Mouse (Mus musculus): Measurements from ENCODE around the gene Tmcc1.
A peak's percentile ranks its signal among the peaks of the same experiment; 100 is the strongest.

The Tmcc1 gene

GRCm38 (mm10) chr6:116015902-116016301 lies 177.4 kb downstream of the Tmcc1 start:
- no peak for DNase-seq (ENCODE audit: low read depth, low spot score)

DNA sequence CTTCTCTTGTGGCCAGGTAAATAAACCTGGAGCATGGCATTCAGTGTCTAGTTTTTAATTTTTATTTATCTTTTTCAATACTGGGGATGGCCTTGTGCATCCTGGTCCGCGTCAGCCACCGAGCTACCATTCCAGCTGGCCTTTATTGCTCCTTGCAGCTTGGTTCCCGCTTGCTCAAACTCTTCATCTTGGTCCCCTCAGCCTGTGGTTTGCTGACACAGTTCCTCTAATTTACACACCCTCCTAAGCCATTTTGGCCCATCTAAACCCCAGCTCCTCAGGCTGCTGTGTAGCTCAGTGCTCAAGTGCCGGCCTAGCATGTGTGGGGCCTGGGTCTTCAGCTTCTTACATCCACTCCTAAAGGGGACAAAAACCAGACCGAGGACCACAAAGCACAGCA lies 179.2 kb downstream of the Tmcc1 start:
- no peak for DNase-seq (ENCODE audit: low read depth, low spot score)

DNA sequence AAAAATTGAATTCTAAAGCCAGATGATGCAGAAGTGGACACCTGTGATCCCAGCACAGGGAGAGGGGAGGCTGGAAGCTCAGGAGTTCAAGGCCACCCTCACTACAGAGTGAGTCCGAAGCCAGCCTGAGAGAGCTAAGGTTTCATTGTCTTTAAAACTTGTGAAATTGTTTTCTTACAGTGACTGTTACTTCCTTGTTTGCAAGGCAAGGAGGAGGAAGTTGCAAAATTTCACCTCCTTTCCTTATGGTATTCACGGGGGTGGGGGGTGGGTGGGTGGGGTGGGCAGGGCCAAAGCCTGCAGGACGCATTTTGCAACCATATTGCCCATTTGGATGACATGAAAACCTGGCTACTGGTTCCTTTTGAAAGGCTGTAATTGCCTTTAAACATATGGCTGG lies 179.6 kb downstream of the Tmcc1 start:
- DNase-seq (ENCODE audit: low read depth, low spot score), result no peak

GRCm38 (mm10) chr6:116010541-116010940 lies 182.7 kb downstream of the Tmcc1 start:
- DNase-seq (ENCODE audit: low read depth, low spot score), result peak; percentile 70

DNA sequence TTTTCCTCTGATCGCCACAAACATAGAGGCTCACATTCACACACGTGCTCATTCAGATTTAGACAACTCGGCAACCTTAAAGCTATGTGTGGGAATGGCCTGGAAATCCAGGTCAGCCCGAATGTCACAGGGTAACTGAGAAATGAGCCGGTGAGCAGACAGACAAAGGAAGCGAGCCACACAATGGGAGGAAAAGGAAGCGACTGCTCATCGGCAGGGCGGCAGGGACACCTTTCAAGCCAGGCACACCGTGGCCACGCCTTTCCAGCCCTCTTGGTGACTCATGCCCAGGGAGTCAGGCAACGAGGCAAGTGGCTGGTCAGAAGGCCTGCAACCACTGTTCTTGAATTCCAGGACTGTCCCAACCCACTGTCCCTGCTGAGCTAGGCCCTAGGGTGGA lies 183.9 kb downstream of the Tmcc1 start:
- DNase-seq (ENCODE audit: low read depth, low spot score), result no peak

- peak; percentile 67 for DNase-seq (ENCODE audit: low read depth, low spot score)
These were observed 185.6 kb downstream of the Tmcc1 start for GRCm38 (mm10) chr6:116007561-116008173.

GRCm38 (mm10) chr6:116006731-116007130 lies 186.6 kb downstream of the Tmcc1 start:
- DNase-seq (ENCODE audit: low read depth, low spot score), result no peak

GRCm38 (mm10) chr6:116005959-116006288 lies 187.4 kb downstream of the Tmcc1 start:
- no peak for DNase-seq (ENCODE audit: low read depth, low spot score)

DNA sequence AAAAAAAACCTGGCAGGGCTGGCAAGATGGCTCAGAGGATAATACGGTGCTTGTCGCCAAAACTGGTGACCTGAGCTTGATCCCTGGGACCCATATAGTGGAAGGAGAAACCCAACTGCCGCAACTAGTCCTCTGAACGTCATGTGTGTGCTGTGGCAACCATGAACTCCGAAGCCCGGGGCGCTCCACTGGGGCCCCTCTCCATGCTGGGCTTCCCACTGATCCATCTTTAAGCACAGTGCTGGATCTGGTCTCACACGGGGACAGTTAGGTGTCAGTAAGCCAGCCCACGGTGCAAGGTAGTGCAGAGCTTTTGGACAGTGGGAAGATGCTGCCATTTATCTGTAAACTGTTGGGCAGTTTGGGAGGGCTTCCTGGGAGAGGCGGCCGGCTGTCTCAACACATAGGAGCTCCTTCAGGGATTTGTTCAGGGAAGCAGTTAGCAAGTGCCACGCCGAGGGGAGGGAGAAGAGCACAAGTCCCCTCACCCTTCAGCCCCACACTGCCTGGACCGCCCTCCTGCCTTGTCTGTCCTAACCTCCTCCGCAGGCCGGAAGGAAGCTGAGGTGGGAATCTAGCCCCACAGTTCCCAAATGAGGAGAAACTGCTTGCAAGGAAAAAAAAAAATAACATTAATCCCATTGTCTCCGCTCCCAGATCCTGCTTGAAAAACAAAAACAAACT lies 187.9 kb downstream of the Tmcc1 start:
- no peak for DNase-seq (ENCODE audit: low read depth, low spot score)

- no peak for DNase-seq (ENCODE audit: low read depth, low spot score)
These were observed 188.6 kb downstream of the Tmcc1 start for GRCm38 (mm10) chr6:116004716-116005115.

DNA sequence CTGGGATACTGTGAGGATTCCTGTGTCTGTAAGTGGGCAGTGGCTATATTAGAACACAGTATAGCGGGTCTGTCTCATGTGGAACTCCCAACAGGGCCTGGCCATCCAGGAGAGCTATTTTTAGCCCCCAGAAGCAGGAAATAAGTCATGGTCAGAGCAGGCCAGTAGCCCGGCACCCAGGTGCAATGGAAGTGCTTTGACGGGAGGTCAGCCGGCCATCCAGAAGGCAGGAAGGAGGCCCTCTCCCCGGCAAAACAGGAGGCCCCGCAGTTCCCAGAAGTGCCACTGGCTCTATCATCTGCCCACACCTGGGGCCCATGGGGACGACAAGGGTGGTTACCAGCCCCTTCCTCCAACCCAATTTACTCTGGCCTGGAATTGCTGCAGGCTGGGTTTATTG lies 189.2 kb downstream of the Tmcc1 start:
- no peak for DNase-seq (ENCODE audit: low read depth, low spot score)

- DNase-seq (ENCODE audit: low read depth, low spot score), result no peak
These were observed 189.8 kb downstream of the Tmcc1 start for GRCm38 (mm10) chr6:116003516-116003915.

- DNase-seq (ENCODE audit: low read depth, low spot score), result no peak
These were observed 190.8 kb downstream of the Tmcc1 start for GRCm38 (mm10) chr6:116002311-116003104.

- no peak for DNase-seq (ENCODE audit: low read depth, low spot score)
These were observed 192.4 kb downstream of the Tmcc1 start for GRCm38 (mm10) chr6:116000851-116001250.

- DNase-seq (ENCODE audit: low read depth, low spot score), result no peak
These were observed 194.1 kb downstream of the Tmcc1 start for GRCm38 (mm10) chr6:115999227-115999626.

DNA sequence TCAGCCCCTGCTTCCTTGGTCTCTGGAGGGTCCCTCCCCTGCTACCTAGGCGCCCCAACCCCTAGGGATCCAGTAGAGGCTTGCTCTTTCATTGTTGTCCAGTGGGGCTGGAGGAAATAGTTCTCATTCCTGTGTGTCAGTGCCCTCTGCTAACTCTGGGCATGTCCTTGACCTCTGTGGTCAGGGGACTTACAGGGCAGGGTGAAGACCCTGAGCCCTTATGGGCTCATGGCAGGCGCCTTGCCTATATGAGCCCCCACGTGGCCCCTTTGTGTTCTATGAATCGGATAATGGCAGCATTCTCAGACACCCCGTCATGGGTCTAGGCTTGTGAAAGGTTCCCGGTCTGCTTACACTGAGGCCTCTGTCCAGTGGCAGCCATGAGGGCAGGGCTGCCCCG lies 194.5 kb downstream of the Tmcc1 start:
- DNase-seq (ENCODE audit: low read depth, low spot score), result no peak

DNA sequence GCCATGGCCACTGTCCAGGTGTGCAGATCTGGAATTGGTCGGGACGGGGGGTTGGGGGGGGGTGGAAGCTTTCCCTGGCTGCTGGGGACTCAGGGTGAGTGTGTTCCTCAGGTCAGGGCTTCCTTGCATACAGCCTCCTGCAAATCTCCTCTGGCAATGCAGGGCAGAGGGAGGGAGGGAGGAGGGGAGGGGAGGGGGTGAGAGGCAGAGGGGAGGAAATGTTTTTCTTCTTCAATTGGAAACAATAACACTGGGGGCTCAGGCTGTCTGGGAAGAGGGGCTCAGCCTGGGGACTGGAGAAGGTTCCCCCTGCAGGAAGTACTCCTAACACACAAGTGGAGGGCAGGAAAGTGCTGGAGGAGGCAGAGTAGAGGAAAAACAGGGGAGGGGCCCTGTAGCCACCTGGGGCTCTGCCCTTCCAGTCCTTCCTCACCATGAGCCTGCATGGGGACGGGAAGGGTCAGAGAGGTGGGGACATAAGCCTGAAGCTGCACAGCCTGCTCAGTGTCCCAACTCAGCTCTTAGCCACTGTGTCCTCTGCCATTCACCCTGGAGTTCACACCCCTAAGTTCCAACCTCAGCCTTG lies 195.5 kb downstream of the Tmcc1 start:
- DNase-seq (ENCODE audit: low read depth, low spot score), result no peak

- DNase-seq (ENCODE audit: low read depth, low spot score), result no peak
These were observed 197.0 kb downstream of the Tmcc1 start for GRCm38 (mm10) chr6:115996171-115996851.

- no peak for DNase-seq (ENCODE audit: low read depth, low spot score)
These were observed 197.8 kb downstream of the Tmcc1 start for GRCm38 (mm10) chr6:115995531-115995941.

DNA sequence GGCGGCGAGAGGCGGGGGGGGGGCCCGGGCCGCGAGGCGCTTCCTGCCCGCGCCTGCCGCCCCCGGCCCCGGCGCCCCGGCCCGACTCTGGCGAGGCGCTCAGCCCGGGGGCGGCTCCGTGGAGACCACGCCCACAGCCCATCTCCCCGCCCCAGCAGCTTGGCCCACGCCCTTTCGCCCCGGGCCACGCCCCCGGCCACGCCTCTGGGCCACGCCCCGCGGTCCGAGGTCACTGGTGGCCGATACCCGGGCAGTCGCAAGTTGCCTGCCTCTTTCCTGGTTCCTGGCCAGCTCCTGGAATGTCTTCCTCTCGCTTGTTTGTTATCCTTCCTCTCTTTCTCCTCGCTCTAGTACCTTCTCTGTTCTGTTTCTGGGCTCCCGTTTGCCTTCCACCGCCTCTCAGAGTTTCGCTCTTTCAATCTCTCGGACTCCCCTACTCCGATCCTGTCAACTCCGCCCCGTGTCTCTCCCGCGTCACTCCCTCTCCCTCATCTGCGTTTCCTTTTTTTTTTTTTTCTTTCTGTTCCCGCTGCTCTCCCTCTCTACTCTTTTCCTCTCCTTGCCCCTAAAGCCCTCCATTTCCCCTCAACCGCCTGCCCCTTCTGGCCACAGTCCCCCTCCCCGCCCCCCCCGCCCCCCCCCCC lies 198.3 kb downstream of the Tmcc1 start, which contains the start of gene Plxnd1:
Plxnd1 (minus strand) TSS at position 129 of the 644 bp plus-strand sequence.
- DNase-seq (ENCODE audit: low read depth, low spot score), result peak; percentile 78

GRCm38 (mm10) chr6:115994146-115994876 lies 199.0 kb downstream of the Tmcc1 start:
- no peak for DNase-seq (ENCODE audit: low read depth, low spot score)

Data from forelimb bud, embryonic 11.5 days (tissue).